Mouse (Mus musculus) MEL (cell line): Measurements from ENCODE around the gene Cox7a1. TPM values are rescaled to one million over a fixed set of nuclear protein-coding genes. Genes with fewer than 3 reads are reported as not detected.

ENCODE experiments used
- DNase-seq: peaks from one replicate; pipeline ENCODE4 v3.0.0; 2011; ENCODE audit warnings: low read depth, low spot score
- H3K27ac ChIP-seq: 2 replicates; pipeline ENCODE4 v1.5.1; 2012; ENCODE audit warnings: low read depth, mild to moderate bottlenecking, control low read depth, low read length, moderate library complexity; ENCODE audit not compliant: control insufficient read depth
- H3K27me3 ChIP-seq, 2 experiments: fragments of 150-350 bp in 1 of 2; sonication (generic) in 1 of 2; 2 replicates each; pipeline ENCODE4 v1.6.1; 2012; ENCODE audit warnings: low read length in 2 of 2, mild to moderate bottlenecking in 2 of 2, improper control_type of control experiment in 1 of 2, moderate library complexity in 1 of 2; ENCODE audit not compliant: insufficient read depth in 2 of 2, control insufficient read depth in 1 of 2
- H3K36me3 ChIP-seq, 2 experiments: 2 replicates each; pipeline ENCODE4 v1.6.1; 2012 to 2014; ENCODE audit warnings: low read length in 2 of 2, improper control_type of control experiment in 1 of 2, inconsistent platforms in 1 of 2, mild to moderate bottlenecking in 1 of 2; ENCODE audit not compliant: insufficient read depth in 2 of 2, control insufficient read depth in 1 of 2
- H3K4me1 ChIP-seq, 2 experiments: fragments of 150-350 bp in 1 of 2; sonication (generic) in 1 of 2; 2 replicates each; pipeline ENCODE4 v1.6.1; 2012; ENCODE audit warnings: low read length in 2 of 2, improper control_type of control experiment in 1 of 2, mild to moderate bottlenecking in 1 of 2; ENCODE audit not compliant: insufficient read depth in 2 of 2, control insufficient read depth in 1 of 2
- H3K4me3 ChIP-seq, 2 experiments: fragments of 150-350 bp in 1 of 2; sonication (generic) in 1 of 2; 2 replicates each; pipeline ENCODE4 v1.5.1; 2012; ENCODE audit warnings: low read depth in 2 of 2, low read length in 2 of 2, mild to moderate bottlenecking in 2 of 2, moderate library complexity in 2 of 2, control low read depth in 1 of 2, improper control_type of control experiment in 1 of 2; ENCODE audit not compliant: control insufficient read depth in 1 of 2, insufficient read depth in 1 of 2
- H3K79me2 ChIP-seq: 2 replicates; pipeline ENCODE4 v1.6.1; 2012; ENCODE audit warnings: mild to moderate bottlenecking, low read length, moderate library complexity; ENCODE audit not compliant: control insufficient read depth, poor library complexity, insufficient read depth
- H3K9ac ChIP-seq: 2 replicates; pipeline ENCODE4 v1.6.1; 2012; ENCODE audit warnings: low read depth, mild to moderate bottlenecking, control low read depth, low read length, moderate library complexity; ENCODE audit not compliant: control insufficient read depth, poor library complexity, severe bottlenecking
- H3K9me3 ChIP-seq: fragments of 150-350 bp; sonication (generic); replicated peaks from 2 replicates; pipeline ENCODE4 v1.6.1; 2012; ENCODE audit warnings: mild to moderate bottlenecking, low read length, improper control_type of control experiment, moderate library complexity; ENCODE audit not compliant: insufficient read depth
- BHLHE40 ChIP-seq: IDR thresholded peaks from 2 replicates; pipeline ENCODE4 v1.6.1; 2012; ENCODE audit warnings: low read depth, mild to moderate bottlenecking, inconsistent platforms, low read length, improper control_type of control experiment, borderline replicate concordance
- CHD1 ChIP-seq: IDR thresholded peaks from 2 replicates; pipeline ENCODE4 v1.6.1; 2012; ENCODE audit warnings: low read depth, mild to moderate bottlenecking, inconsistent platforms, low read length, improper control_type of control experiment
- CHD2 ChIP-seq: IDR thresholded peaks from 2 replicates; pipeline ENCODE4 v1.6.1; 2011; ENCODE audit warnings: low read length, improper control_type of control experiment
- CTCF ChIP-seq, 3 experiments: IDR thresholded peaks in 2 of 3; conservative IDR thresholded peaks in 1 of 3; 2 replicates each; pipeline ENCODE4 v1.5.1; 2011 to 2012; ENCODE audit warnings: low read length in 3 of 3, low read depth in 2 of 3, mild to moderate bottlenecking in 2 of 3, improper control_type of control experiment in 1 of 3, inconsistent platforms in 1 of 3, mixed read lengths in 1 of 3, moderate library complexity in 1 of 3; ENCODE audit not compliant: control insufficient read depth in 1 of 3, insufficient read depth in 1 of 3, poor library complexity in 1 of 3, severe bottlenecking in 1 of 3
- E2F4 ChIP-seq: IDR thresholded peaks from 2 replicates; pipeline ENCODE4 v1.6.1; 2011; ENCODE audit warnings: low read depth, low read length, improper control_type of control experiment, borderline replicate concordance
- EP300 ChIP-seq, 2 experiments: IDR thresholded peaks; 2 replicates each; pipeline ENCODE4 v1.6.1; 2011; ENCODE audit warnings: improper control_type of control experiment in 2 of 2, low read length in 2 of 2, low read depth in 1 of 2, mild to moderate bottlenecking in 1 of 2
- ETS1 ChIP-seq: IDR thresholded peaks from 2 replicates; pipeline ENCODE4 v1.6.1; 2012; ENCODE audit warnings: low read depth, mild to moderate bottlenecking, inconsistent platforms, low read length, improper control_type of control experiment, moderate library complexity
- GATA1 ChIP-seq: IDR thresholded peaks from 2 replicates; pipeline ENCODE4 v1.6.1; 2011; ENCODE audit warnings: low read depth, low read length, improper control_type of control experiment
- HCFC1 ChIP-seq: IDR thresholded peaks from 2 replicates; pipeline ENCODE4 v1.6.1; 2012; ENCODE audit warnings: low read depth, mild to moderate bottlenecking, inconsistent platforms, low read length, improper control_type of control experiment, moderate library complexity
- JUND ChIP-seq: IDR thresholded peaks from 2 replicates; pipeline ENCODE4 v1.6.1; 2011; ENCODE audit warnings: low read depth, mild to moderate bottlenecking, improper control_type of control experiment, low read length
- KAT2A ChIP-seq: conservative IDR thresholded peaks from 2 replicates; pipeline ENCODE4 v1.6.1; 2012; ENCODE audit warnings: low read depth, low read length, improper control_type of control experiment, inconsistent platforms
- MAX ChIP-seq: IDR thresholded peaks from 2 replicates; pipeline ENCODE4 v1.6.1; 2011; ENCODE audit warnings: low read length, improper control_type of control experiment
- MAZ ChIP-seq: IDR thresholded peaks from 2 replicates; pipeline ENCODE4 v1.6.1; 2012; ENCODE audit warnings: low read depth, mild to moderate bottlenecking, inconsistent platforms, low read length, improper control_type of control experiment
- MEF2A ChIP-seq: IDR thresholded peaks from 2 replicates; pipeline ENCODE4 v1.6.1; 2014; ENCODE audit warnings: low read depth, mild to moderate bottlenecking, inconsistent platforms, low read length, improper control_type of control experiment; ENCODE audit not compliant: poor library complexity, insufficient replicate concordance, severe bottlenecking; ENCODE audit errors: extremely low read depth
- MXI1 ChIP-seq: IDR thresholded peaks from 2 replicates; pipeline ENCODE4 v1.6.1; 2011; ENCODE audit warnings: mild to moderate bottlenecking, low read depth, low read length, improper control_type of control experiment
- MYB ChIP-seq: IDR thresholded peaks from 2 replicates; pipeline ENCODE4 v1.6.1; 2011; ENCODE audit warnings: mild to moderate bottlenecking, low read depth, low read length, improper control_type of control experiment
- MYC ChIP-seq: IDR thresholded peaks from 2 replicates; pipeline ENCODE4 v1.6.1; 2011; ENCODE audit warnings: low read depth, mild to moderate bottlenecking, low read length, improper control_type of control experiment, moderate library complexity
- NELFE ChIP-seq: IDR thresholded peaks from 2 replicates; pipeline ENCODE4 v1.6.1; 2011; ENCODE audit warnings: low read depth, low read length, improper control_type of control experiment
- POLR2AphosphoS2 ChIP-seq: IDR thresholded peaks from 2 replicates; pipeline ENCODE4 v1.6.1; 2011; ENCODE audit warnings: low read length, improper control_type of control experiment
- POLR2AphosphoS5 ChIP-seq: IDR thresholded peaks from 2 replicates; pipeline ENCODE4 v1.6.1; 2012; ENCODE audit warnings: low read depth, borderline replicate concordance, mild to moderate bottlenecking, inconsistent platforms, low read length, moderate library complexity, mixed read lengths
- RAD21 ChIP-seq: IDR thresholded peaks from 2 replicates; pipeline ENCODE4 v1.6.1; 2011; ENCODE audit warnings: mild to moderate bottlenecking, low read depth, low read length, improper control_type of control experiment
- RCOR1 ChIP-seq: IDR thresholded peaks from 2 replicates; pipeline ENCODE4 v1.6.1; 2012; ENCODE audit warnings: low read depth, mild to moderate bottlenecking, inconsistent platforms, low read length, improper control_type of control experiment
- SIN3A ChIP-seq: IDR thresholded peaks from 2 replicates; pipeline ENCODE4 v1.6.1; 2012; ENCODE audit warnings: low read length, improper control_type of control experiment, inconsistent platforms
- SMC3 ChIP-seq: IDR thresholded peaks from 2 replicates; pipeline ENCODE4 v1.6.1; 2011; ENCODE audit warnings: low read depth, low read length, improper control_type of control experiment
- USF1 ChIP-seq: IDR thresholded peaks from 2 replicates; pipeline ENCODE4 v1.6.1; 2014; ENCODE audit warnings: low read depth, mild to moderate bottlenecking, inconsistent platforms, low read length, improper control_type of control experiment, moderate library complexity
- ZC3H11A ChIP-seq: IDR thresholded peaks from 2 replicates; pipeline ENCODE4 v1.6.1; 2012; ENCODE audit warnings: low read depth, mild to moderate bottlenecking, inconsistent platforms, low read length, improper control_type of control experiment
- ZMIZ1 ChIP-seq: IDR thresholded peaks from 2 replicates; pipeline ENCODE4 v1.6.1; 2012; ENCODE audit warnings: low read depth, mild to moderate bottlenecking, inconsistent platforms, low read length, improper control_type of control experiment, moderate library complexity
- ZNF384 ChIP-seq: IDR thresholded peaks from 2 replicates; pipeline ENCODE4 v1.6.1; 2012; ENCODE audit warnings: low read depth, mild to moderate bottlenecking, inconsistent platforms, low read length, improper control_type of control experiment
- polyA plus RNA-seq, 2 experiments: library from polyadenylated mRNA; stranded (reverse) in 1 of 2; unstranded in 1 of 2; fragments of >175 nt in 1 of 2; fragments of >200 nt in 1 of 2; gene quantifications; 2 replicates each; pipeline versions ENCODE4 v1.2.1 to v1.2.4; 2012; ENCODE audit warnings: low replicate concordance in 2 of 2, low read depth in 1 of 2; ENCODE audit not compliant: insufficient read length in 2 of 2, insufficient read depth in 1 of 2, missing spikeins in 1 of 2
- total RNA-seq: library from RNA; depleted of rRNA; stranded (reverse); fragments of 300-350 nt; gene quantifications from 2 replicates; pipeline ENCODE4 v1.2.3, GENCODE M21; 2012

Cox7a1 gene
- total and polyA plus RNA-seq, 3 experiments = 8.9 to 11.1 TPM; not detected in 1

- Histone ChIP-seq H3K4me1 (peaks cover 0 to 12% of the 10 kb centered on the region in 2 experiments; a peak in 3 of 4 replicates), H3K27ac (peak within 1 kb of the TSS; percentile 13; the same call in 1 of the 2 replicates)
These were observed 14.6 kb downstream of the Cox7a1 start, which contains the start of gene Capns1 for GRCm38 (mm10) chr7:30198481-30198971. Gene Capns1, minus strand, starts transcription at chr7:30198811.

GRCm38 (mm10) chr7:30199498-30200139, 15.7 kb downstream of the Cox7a1 start:
- no peak for TF ChIP-seq E2F4
- TF ChIP-seq RAD21 = no peak
- no peak for TF ChIP-seq ZNF384
- TF ChIP-seq MAZ = no peak
- TF ChIP-seq CHD1 = no peak
- no peak for TF ChIP-seq EP300 (IDR thresholded peaks at IDR 0.05; ENCODE audit: low read depth in 1 of 2, low read length in 2 of 2)
- TF ChIP-seq NELFE = no peak
- no peak for TF ChIP-seq CHD2
- TF ChIP-seq BHLHE40 = no peak
- peaks cover 0 to 13% of the 10 kb centered on the region in 2 experiments; a peak in 2 of 4 replicates for H3K36me3 ChIP-seq
- no peak for DNase-seq
- no peaks in the 10 kb centered on the region for H3K9me3 ChIP-seq
- H3K27ac ChIP-seq = no peak overlapping the region
- H3K79me2 ChIP-seq = no peaks in the 10 kb centered on the region; the same call in 1 of the 2 replicates
- peaks cover 0 to 15% of the 10 kb centered on the region in 2 experiments; a peak in 3 of 4 replicates for H3K4me1 ChIP-seq
- no peak overlapping the region for H3K4me3 ChIP-seq
- no peak overlapping the region for H3K9ac ChIP-seq
- H3K27me3 ChIP-seq = no peaks in the 10 kb centered on the region

More at GRCm38 (mm10) chr7:30198481-30198971, 14.6 kb downstream of the Cox7a1 start, which contains the start of gene Capns1:
- Histone ChIP-seq H3K36me3 (peaks cover 0 to 10% of the 10 kb centered on the region in 2 experiments; a peak in 2 of 4 replicates), H3K9ac (no peak within 1 kb of the TSS), H3K9me3 (no peaks in the 10 kb centered on the region), H3K27me3 (no peaks in the 10 kb centered on the region), H3K79me2 (peaks cover 4% of the 10 kb centered on the region), H3K4me3 (peak within 1 kb of the TSS; percentile 33 to 69)
- peak; percentile 55; the same call in 1 of the 2 replicates for TF ChIP-seq GATA1
- no peak for TF ChIP-seq ETS1
- peak; percentile 41; the same call in 1 of the 2 replicates for TF ChIP-seq SIN3A
- TF ChIP-seq RAD21 = peak; percentile 36
- no peak for TF ChIP-seq CHD1
- peak; percentile 64 to 92 (median 82) for TF ChIP-seq CTCF (IDR thresholded peaks at IDR 0.05 in 2 of 3, conservative IDR thresholded peaks at IDR 0.05 in 1 of 3; ENCODE audit: control insufficient read depth in 1 of 3, insufficient read depth in 1 of 3, low read depth in 2 of 3, low read length in 3 of 3, poor library complexity in 1 of 3, severe bottlenecking in 1 of 3)
- no peak for TF ChIP-seq JUND
- 0 out of 2 replicates have a peak, but pooled peaks have one; percentile 26 for TF ChIP-seq HCFC1
- no peak for TF ChIP-seq EP300 (IDR thresholded peaks at IDR 0.05; ENCODE audit: low read depth in 1 of 2, low read length in 2 of 2)
- no peak for TF ChIP-seq POLR2AphosphoS2
- TF ChIP-seq BHLHE40 = peak; percentile 26; the same call in 1 of the 2 replicates
- peak; percentile 43; the same call in 1 of the 2 replicates for TF ChIP-seq MYC
- TF ChIP-seq E2F4 = no peak
- no peak for TF ChIP-seq KAT2A
- peak; percentile 5; the same call in 1 of the 2 replicates for TF ChIP-seq RCOR1
- peak; percentile 64 for TF ChIP-seq SMC3
- peak; percentile 35 for TF ChIP-seq MXI1
- no peak for TF ChIP-seq ZC3H11A
- TF ChIP-seq ZNF384 = peak; percentile 57
- TF ChIP-seq MAX = 0 out of 2 replicates have a peak, but pooled peaks have one; percentile 44
- no peak for TF ChIP-seq POLR2AphosphoS5
- TF ChIP-seq USF1 = no peak
- no peak for TF ChIP-seq ZMIZ1
- no peak for TF ChIP-seq MEF2A
- TF ChIP-seq MAZ = peak; percentile 59; the same call in 1 of the 2 replicates
- no peak for TF ChIP-seq MYB
- TF ChIP-seq CHD2 = no peak
- DNase-seq = peak; percentile 92
